Comparison of ENCODE assay signal across 24 mouse cellular contexts in the genomic region with DNA sequence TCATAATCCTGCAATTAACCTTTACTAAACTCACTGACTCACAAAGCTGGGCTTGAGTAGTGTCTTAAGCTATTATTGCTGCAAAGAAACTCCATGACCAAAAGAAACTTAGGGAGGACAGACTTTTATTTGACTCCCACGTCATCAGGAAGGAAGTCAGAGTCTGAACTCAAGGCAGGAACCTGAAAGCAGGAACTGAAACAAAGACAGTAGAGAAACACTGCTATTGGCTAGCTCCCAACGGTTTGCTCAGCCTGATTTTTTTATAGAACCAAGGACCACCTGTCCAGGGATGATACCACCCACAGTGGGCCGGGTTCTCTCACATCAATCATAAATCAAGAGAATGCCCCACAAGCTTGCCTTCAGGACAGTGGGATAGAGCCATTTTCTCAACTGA. TPM values are rescaled to one million over a fixed set of nuclear protein-coding genes. Genes with fewer than 3 reads are reported as not detected.
A peak's percentile ranks its signal among the peaks of the same experiment; 100 is the strongest.
DNase-seq lines count a peak whose midpoint lies in the region; ATAC-seq and TF ChIP-seq lines count a peak whose summit lies in the region.
"Had no signal": no experiment of that assay in that cellular context is flagged by ENCODE, and none has a peak within 500 bp of the region (broad histone marks: within the 10 kb centered on the region; RNA-seq: fewer than 3 reads in every experiment).

No protein-coding gene starts in this region.

- H3K9ac ChIP-seq in CH12.LX (ENCODE audit: insufficient read depth, low read depth): no peak overlapping the region
- no peak overlapping the region for H3K9ac ChIP-seq in hindbrain, embryonic 14.5 days
- H3K9ac ChIP-seq: forebrain, embryonic 15.5 days; hindbrain, embryonic 13.5 days; limb, embryonic 13.5 days had no signal

- TF ChIP-seq CTCF in left cerebral cortex, adult 2 months (IDR thresholded peaks at IDR 0.05): no peak
- no peak for TF ChIP-seq CTCF in CH12.LX (conservative IDR thresholded peaks at IDR 0.05 in 1 of 2, IDR thresholded peaks at IDR 0.05 in 1 of 2; ENCODE audit: low read depth in 2 of 2, low read length in 2 of 2)

- no peak for TF ChIP-seq POLR2A in CH12.LX (IDR thresholded peaks at IDR 0.05; ENCODE audit: low read depth, low read length)

- dilution Hi-C loops in CH12.LX (cut with MboI; ENCODE audit: extremely low pct_ligation_motif_present, extremely low pct_unique_long_range_greater_than_20kb, low sequenced_read_pairs): no loop called here

- peak; percentile 33; the same call in 1 of the 2 replicates for TF ChIP-seq EP300 in CH12.LX (IDR thresholded peaks at IDR 0.05; ENCODE audit: low read length)

- intact Hi-C loops in left cerebral cortex, adult 2 months (cut with DNase I): no loop called here

- TF ChIP-seq RAD21 in CH12.LX (IDR thresholded peaks at IDR 0.05; ENCODE audit: low read depth, low read length): no peak

- no peaks in the 10 kb centered on the region for H3K79me2 ChIP-seq in CH12.LX (replicated peaks; ENCODE audit: control insufficient read depth, extremely low read depth, insufficient read depth, poor library complexity, severe bottlenecking)

- no peak for ATAC-seq in hindbrain, embryonic 14.5 days (ENCODE audit: low FRiP score)
- ATAC-seq in erythroblast, adult 5-6 weeks (replicated peaks; ENCODE audit: low FRiP score, poor library complexity, severe bottlenecking): no peak
- ATAC-seq: forebrain, embryonic 15.5 days; midbrain, embryonic 16.5 days had no signal

- no peaks in the 10 kb centered on the region for H3K36me3 ChIP-seq in CH12.LX (replicated peaks in 1 of 2; ENCODE audit: control insufficient read depth in 1 of 2, insufficient read depth in 1 of 2, low read length in 1 of 2)
- H3K36me3 ChIP-seq in hindbrain, embryonic 14.5 days (replicated peaks; ENCODE audit: control insufficient read depth, insufficient read depth): no peaks in the 10 kb centered on the region
- H3K36me3 ChIP-seq: forebrain, embryonic 15.5 days; G1E; hindbrain, embryonic 13.5 days; limb, embryonic 13.5 days had no signal

- H3K27me3 ChIP-seq in CH12.LX (replicated peaks): no peaks in the 10 kb centered on the region
- no peaks in the 10 kb centered on the region for H3K27me3 ChIP-seq in hindbrain, embryonic 14.5 days (ENCODE audit: control insufficient read depth, insufficient read depth, low read length)
- H3K27me3 ChIP-seq: forebrain, embryonic 15.5 days; hindbrain, embryonic 13.5 days; limb, embryonic 13.5 days had no signal

- DNase-seq in left cerebral cortex, adult 2 months (ENCODE audit: extremely low spot score in 1 of 2, low spot score in 2 of 2): no peak
- DNase-seq in left cerebral cortex, adult 11 months (ENCODE audit: low spot score): no peak
- DNase-seq in A20 (ENCODE audit: low read depth, low spot score) (peak; percentile 60), CH12.LX (ENCODE audit: extremely low read depth) (no peak)
- DNase-seq in lung, postnatal 36 days: peak; percentile 59
- no peak for DNase-seq in hindbrain, embryonic 14.5 days (ENCODE audit: low spot score)
- DNase-seq in right cerebral cortex, adult 18-20 months: no peak
- DNase-seq: adrenal gland, postnatal 14 days; cerebellum, adult 11-12 months; cerebellum, postnatal 36 days; gastrocnemius, postnatal 36 days; heart, postnatal 14 days; kidney, adult 8-10 months; kidney, postnatal 25 days; retina, postnatal 1 day; thymus, postnatal 36 days had no signal

- peaks cover 17% of the 10 kb centered on the region for H3K9me3 ChIP-seq in CH12.LX (replicated peaks; ENCODE audit: low read length)
- no peaks in the 10 kb centered on the region for H3K9me3 ChIP-seq in hindbrain, embryonic 14.5 days (ENCODE audit: control insufficient read depth, low read length)
- H3K9me3 ChIP-seq: forebrain, embryonic 15.5 days; hindbrain, embryonic 13.5 days; limb, embryonic 13.5 days had no signal

- 73% methylated on average over 3 of the region's 3 CpGs for WGBS in hindbrain, embryonic 14.5 days

- H3K27ac ChIP-seq in left cerebral cortex, adult 2 months: peak overlapping the region; percentile 28; the same call in 1 of the 2 replicates
- no peak overlapping the region for H3K27ac ChIP-seq in CH12.LX (ENCODE audit: insufficient read depth, low read depth)
- no peak overlapping the region for H3K27ac ChIP-seq in hindbrain, embryonic 14.5 days
- H3K27ac ChIP-seq: forebrain, embryonic 15.5 days; hindbrain, embryonic 13.5 days; limb, embryonic 13.5 days had no signal

- H3K4me2 ChIP-seq in CH12.LX (ENCODE audit: insufficient read depth, low read depth, poor library complexity, severe bottlenecking): no peak overlapping the region
- H3K4me2 ChIP-seq in hindbrain, embryonic 14.5 days (replicated peaks): no peak overlapping the region
- H3K4me2 ChIP-seq: forebrain, embryonic 15.5 days; heart, embryonic 11.5 days; hindbrain, embryonic 13.5 days; limb, embryonic 13.5 days had no signal

- no peak overlapping the region for H3K4me3 ChIP-seq in left cerebral cortex, adult 2 months
- H3K4me3 ChIP-seq in CH12.LX (replicated peaks in 1 of 3; ENCODE audit: low read depth in 2 of 3, low read length in 2 of 3, poor library complexity in 1 of 3): no peak overlapping the region
- no peak overlapping the region for H3K4me3 ChIP-seq in hindbrain, embryonic 14.5 days (replicated peaks; ENCODE audit: low read length)
- H3K4me3 ChIP-seq: erythroblast, embryonic 14.5 days; forebrain, embryonic 15.5 days; hindbrain, embryonic 13.5 days; limb, embryonic 13.5 days had no signal

- in situ Hi-C loops in CH12.LX (cut with MboI; ENCODE audit: low pct_ligation_motif_present, low pct_unique_long_range_greater_than_20kb, low sequenced_read_pairs): no loop called here

- peaks cover 8 to 46% of the 10 kb centered on the region in 2 experiments; a peak in 3 of 4 replicates for H3K4me1 ChIP-seq in CH12.LX (ENCODE audit: control insufficient read depth in 1 of 2, insufficient read depth in 2 of 2)
- no peaks in the 10 kb centered on the region for H3K4me1 ChIP-seq in hindbrain, embryonic 14.5 days (replicated peaks; ENCODE audit: control insufficient read depth, insufficient read depth, low read length)

TF ChIP-seq in CH12.LX, 34 proteins besides CTCF, POLR2A, EP300 and RAD21:
- no peak for TF ChIP-seq CHD2 (IDR thresholded peaks at IDR 0.05; ENCODE audit: low read length)
- TF ChIP-seq MEF2A (IDR thresholded peaks at IDR 0.05; ENCODE audit: borderline replicate concordance, low read depth, low read length): 0 out of 2 replicates have a peak, but pooled peaks have one; percentile 11
- TF ChIP-seq JUN (IDR thresholded peaks at IDR 0.05; ENCODE audit: insufficient read depth, low read depth, low read length): no peak
- TF ChIP-seq ETS1 (conservative IDR thresholded peaks at IDR 0.05; ENCODE audit: low read depth, low read length): no peak
- TF ChIP-seq IRF4 (IDR thresholded peaks at IDR 0.05; ENCODE audit: low read depth, low read length): peak; percentile 53; the same call in 1 of the 2 replicates
- no peak for TF ChIP-seq ZC3H11A (IDR thresholded peaks at IDR 0.05; ENCODE audit: low read depth, low read length)
- no peak; the same call in 1 of the 2 replicates for TF ChIP-seq ZKSCAN1 (IDR thresholded peaks at IDR 0.05; ENCODE audit: borderline replicate concordance, low read depth, low read length)
- TF ChIP-seq ELF1 (IDR thresholded peaks at IDR 0.05; ENCODE audit: low read depth, low read length): no peak
- no peak for TF ChIP-seq MAFK (IDR thresholded peaks at IDR 0.05; ENCODE audit: insufficient replicate concordance, low read length)
- TF ChIP-seq PAX5 (IDR thresholded peaks at IDR 0.05; ENCODE audit: low read length): no peak
- TF ChIP-seq TCF12 (IDR thresholded peaks at IDR 0.05; ENCODE audit: low read depth, low read length): no peak
- TF ChIP-seq NELFE (IDR thresholded peaks at IDR 0.05; ENCODE audit: low read depth, low read length): no peak

RNA-seq across cellular contexts. Expression of a gene that starts 28.0 kb away (rescaled TPM):
- total RNA-seq in left cerebral cortex, adult 2 months (2021): 1,000 to 10,000 TPM; 2,213 to 2,341 TPM
- total RNA-seq in CH12.LX (2012; rRNA removed) (284 and 317 TPM in 2 replicates), CH12.LX (2014; rRNA removed) (279 and 303 TPM in 2 replicates)
- 2,849 and 3,031 TPM in 2 replicates for polyA plus RNA-seq in CH12.LX (2012; ENCODE audit: insufficient read length, low read depth)
- polyA plus RNA-seq in hindbrain, embryonic 14.5 days (2014; fragmentation: Nextera tagmentation; extraction: Ambion mirVana): 1,735 and 1,844 TPM in 2 replicates
- 939 and 1,145 TPM in 2 replicates for total RNA-seq in erythroblast, adult 5-6 weeks (2015; ENCODE audit: low replicate concordance)
- total RNA-seq in erythroblast, adult 5-6 weeks (2017; ENCODE audit: low replicate concordance): 1,067 and 1,257 TPM in 2 replicates

RNA-seq across cellular contexts. Expression of a gene that starts 49.0 kb away (rescaled TPM):
- under 1 TPM; 0.49 to 0.75 TPM for total RNA-seq in left cerebral cortex, adult 2 months (2021)
- total RNA-seq in CH12.LX (2012; rRNA removed): 0.13 TPM in 1 of 2 replicates, not detected in the other
- total RNA-seq in CH12.LX (2014; rRNA removed): not detected in 2 replicates
- polyA plus RNA-seq in CH12.LX (2012; ENCODE audit: insufficient read length, low read depth): not detected in 2 replicates
- 2.3 and 2.6 TPM in 2 replicates for polyA plus RNA-seq in hindbrain, embryonic 14.5 days (2014; fragmentation: Nextera tagmentation; extraction: Ambion mirVana)
- not detected in 2 replicates for total RNA-seq in erythroblast, adult 5-6 weeks (2015; ENCODE audit: low replicate concordance)
- not detected in 2 replicates for total RNA-seq in erythroblast, adult 5-6 weeks (2017; ENCODE audit: low replicate concordance)
- polyA plus RNA-seq: erythroblast, embryonic 14.5 days had no signal

RNA-seq across cellular contexts. Expression of a gene that starts 49.1 kb away (rescaled TPM):
- 1 to 10 TPM; 9.4 TPM for total RNA-seq in left cerebral cortex, adult 2 months (2021)
- total RNA-seq in CH12.LX (2012; rRNA removed) (0.04 TPM in 1 of 2 replicates, not detected in the other), CH12.LX (2014; rRNA removed) (not detected in 2 replicates)
- polyA plus RNA-seq in CH12.LX (2012; ENCODE audit: insufficient read length, low read depth): not detected in 2 replicates
- polyA plus RNA-seq in hindbrain, embryonic 14.5 days (2014; fragmentation: Nextera tagmentation; extraction: Ambion mirVana): 19.3 and 23.8 TPM in 2 replicates
- 263 and 307 TPM in 2 replicates for total RNA-seq in erythroblast, adult 5-6 weeks (2015; ENCODE audit: low replicate concordance)
- 530 and 535 TPM in 2 replicates for total RNA-seq in erythroblast, adult 5-6 weeks (2017; ENCODE audit: low replicate concordance)

RNA-seq across cellular contexts. Expression of a gene that starts 53.0 kb away (rescaled TPM):
- total RNA-seq in left cerebral cortex, adult 2 months (2021): 10 to 100 TPM; 28.1 to 28.3 TPM
- total RNA-seq in CH12.LX (2012; rRNA removed) (73.4 and 84.3 TPM in 2 replicates), CH12.LX (2014; rRNA removed) (58.5 and 63.7 TPM in 2 replicates)
- 201 and 238 TPM in 2 replicates for polyA plus RNA-seq in CH12.LX (2012; ENCODE audit: insufficient read length, low read depth)
- polyA plus RNA-seq in hindbrain, embryonic 14.5 days (2014; fragmentation: Nextera tagmentation; extraction: Ambion mirVana): 18.9 and 22.6 TPM in 2 replicates
- total RNA-seq in erythroblast, adult 5-6 weeks (2015; ENCODE audit: low replicate concordance): 111 and 127 TPM in 2 replicates
- 137 and 289 TPM in 2 replicates for total RNA-seq in erythroblast, adult 5-6 weeks (2017; ENCODE audit: low replicate concordance)

Comparison
In these comparisons a context has a peak if more than half of its experiments do, and no peak if none do; other contexts are left out.
1. DNase-seq: peak in A20 (single experiment) and lung, postnatal 36 days (single experiment); none in left cerebral cortex, adult 2 months (0 of 2), left cerebral cortex, adult 11 months (single experiment), CH12.LX (single experiment), hindbrain, embryonic 14.5 days (single experiment) and right cerebral cortex, adult 18-20 months (single experiment).
2. RNA of a gene that starts 49.1 kb away (total RNA-seq): 263 to 535 TPM in erythroblast, adult 5-6 weeks; 9.4 TPM in left cerebral cortex, adult 2 months and 0.04 TPM in CH12.LX; every median in the first group is over 10 times any median in the second.